Mouse (Mus musculus) cerebellum, adult 9-10 months (tissue): Measurements from ENCODE around the gene Borcs6.
A peak's percentile ranks its signal among the peaks of the same experiment; 100 is the strongest.

Source experiments
- DNase-seq: peaks from one replicate; pipeline ENCODE4 v3.0.0; 2022

Gene Borcs6

DNA sequence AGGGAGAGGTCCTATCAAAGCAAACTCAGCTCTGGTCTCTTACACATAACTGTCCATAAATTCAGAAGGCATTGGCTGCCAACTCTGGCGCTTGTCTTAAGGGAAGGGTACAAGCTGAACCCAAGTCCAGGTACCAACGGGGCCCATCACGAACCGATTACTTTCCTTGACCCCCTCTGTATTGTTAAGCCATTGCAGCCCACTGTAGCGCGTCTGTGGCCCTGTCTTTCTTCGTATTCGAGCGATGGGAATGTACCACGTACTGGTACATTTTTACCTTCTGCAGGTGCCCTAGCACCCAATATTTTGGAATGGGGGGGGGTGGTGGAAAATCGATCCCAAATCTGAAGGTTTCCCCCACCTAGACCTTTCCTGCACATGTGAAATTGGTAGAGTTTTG, 12.7 kb downstream of the Borcs6 start:
- peak; percentile 65 for DNase-seq

DNA sequence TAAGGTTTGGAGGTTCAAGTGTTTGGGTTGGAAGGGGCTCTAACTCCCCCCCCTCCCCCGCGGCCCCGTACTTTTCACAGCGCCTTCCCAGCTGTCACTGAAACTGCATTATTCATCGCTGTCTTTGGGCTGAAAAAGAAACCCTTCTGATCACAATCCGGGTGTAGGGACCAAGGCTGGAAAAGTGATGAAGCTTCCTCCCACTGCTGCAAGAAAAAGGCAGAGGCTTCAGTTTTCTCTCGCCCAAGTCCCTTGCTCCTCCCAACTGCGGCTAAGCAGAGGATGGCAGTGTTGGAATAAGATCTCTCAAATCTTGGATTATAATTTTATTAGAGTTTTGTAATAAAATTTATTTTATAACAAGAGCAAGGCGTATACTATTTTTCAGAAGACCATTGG, 13.1 kb downstream of the Borcs6 start:
- DNase-seq, result no peak

DNA sequence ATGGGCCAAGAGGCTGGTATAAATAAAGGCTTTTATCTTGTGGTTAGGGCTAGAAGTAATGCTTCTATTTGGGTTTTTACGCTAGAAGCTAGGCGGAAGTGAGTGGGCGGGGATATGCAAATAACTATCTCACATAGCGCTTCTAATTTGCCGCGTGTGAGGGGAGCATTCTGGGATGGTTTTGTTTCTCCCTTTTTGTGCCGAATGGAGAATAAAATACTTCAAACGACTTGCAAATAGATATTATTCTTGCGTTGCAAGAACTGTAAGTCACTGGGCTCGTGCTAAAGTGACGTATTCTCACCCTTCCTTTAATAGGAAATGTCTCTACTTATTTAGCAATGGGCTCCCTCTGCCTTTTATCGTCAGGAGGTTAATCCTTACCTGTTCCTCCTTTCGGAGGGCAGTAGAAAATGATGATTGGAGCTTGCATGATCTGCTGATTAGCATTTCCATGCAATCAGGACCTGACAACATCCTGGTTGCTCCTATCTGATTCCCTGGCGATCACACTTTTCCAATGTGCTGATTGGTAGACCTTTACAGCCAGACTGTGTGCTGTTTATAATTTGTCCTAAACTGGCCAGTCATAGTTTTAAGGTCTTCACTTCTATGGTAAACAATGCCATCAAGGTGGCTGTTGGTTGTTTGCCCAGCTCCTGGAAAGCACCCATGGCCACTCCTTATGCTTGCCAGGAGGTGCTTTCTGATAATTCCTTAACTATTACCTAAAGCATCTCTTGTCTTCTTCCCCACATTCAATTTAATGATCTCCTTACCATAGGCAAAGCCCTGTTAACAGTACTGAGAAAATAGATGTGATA, 13.8 kb downstream of the Borcs6 start:
- DNase-seq, result peak; percentile 97

DNA sequence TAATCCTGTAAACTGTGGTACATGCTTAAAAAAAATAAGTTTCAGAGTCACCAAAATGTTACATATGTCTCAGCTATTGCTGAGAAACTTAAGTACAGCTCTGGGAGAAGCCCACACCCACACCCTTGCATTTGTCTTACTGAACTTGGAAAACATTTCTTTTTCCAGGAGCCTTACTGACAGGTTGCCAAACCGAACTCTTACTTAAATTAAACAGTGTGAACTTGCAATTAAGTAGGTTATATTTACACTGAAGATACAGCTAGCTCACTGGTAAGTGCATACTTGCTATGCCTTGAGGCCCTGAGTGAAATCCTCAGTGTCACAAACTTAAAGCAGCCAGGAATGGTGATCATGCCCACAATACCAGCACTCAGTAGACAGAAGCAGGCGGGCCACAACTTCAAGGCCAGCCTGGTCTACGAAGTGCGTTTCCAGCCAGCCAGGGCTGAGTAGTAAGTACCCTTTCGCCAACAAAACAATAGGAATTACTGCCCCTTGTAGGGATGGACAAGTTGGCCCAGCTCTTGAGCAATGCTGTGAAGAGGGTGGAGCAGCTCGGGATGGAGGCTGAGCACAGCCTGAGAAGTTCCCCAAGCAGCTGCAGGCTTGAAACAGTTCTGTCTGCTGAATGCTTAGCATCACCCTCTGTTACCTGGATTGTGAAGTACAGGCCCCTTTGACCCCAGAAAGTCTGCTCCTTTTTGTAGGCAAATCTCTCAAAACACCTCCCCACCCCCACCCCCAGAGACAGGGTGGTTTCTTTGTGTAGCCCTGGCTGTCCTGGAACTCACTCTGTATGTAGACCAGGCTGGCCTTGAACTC, 14.6 kb downstream of the Borcs6 start:
- peak; percentile 55 for DNase-seq

DNA sequence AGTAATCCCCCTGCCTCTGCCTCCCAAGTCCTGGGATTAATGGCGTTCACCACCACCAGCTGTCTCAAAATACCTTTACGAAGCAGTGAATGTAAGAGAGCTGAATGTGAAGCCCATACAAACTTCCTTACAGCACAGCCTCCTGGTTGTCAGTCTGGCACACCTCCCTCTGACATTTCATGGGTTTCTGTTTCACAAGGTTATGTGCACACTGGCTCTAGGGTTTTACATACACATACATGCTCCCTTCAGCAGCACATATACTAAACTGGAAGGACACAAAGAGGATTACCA, 15.2 kb downstream of the Borcs6 start:
- no peak for DNase-seq

DNA sequence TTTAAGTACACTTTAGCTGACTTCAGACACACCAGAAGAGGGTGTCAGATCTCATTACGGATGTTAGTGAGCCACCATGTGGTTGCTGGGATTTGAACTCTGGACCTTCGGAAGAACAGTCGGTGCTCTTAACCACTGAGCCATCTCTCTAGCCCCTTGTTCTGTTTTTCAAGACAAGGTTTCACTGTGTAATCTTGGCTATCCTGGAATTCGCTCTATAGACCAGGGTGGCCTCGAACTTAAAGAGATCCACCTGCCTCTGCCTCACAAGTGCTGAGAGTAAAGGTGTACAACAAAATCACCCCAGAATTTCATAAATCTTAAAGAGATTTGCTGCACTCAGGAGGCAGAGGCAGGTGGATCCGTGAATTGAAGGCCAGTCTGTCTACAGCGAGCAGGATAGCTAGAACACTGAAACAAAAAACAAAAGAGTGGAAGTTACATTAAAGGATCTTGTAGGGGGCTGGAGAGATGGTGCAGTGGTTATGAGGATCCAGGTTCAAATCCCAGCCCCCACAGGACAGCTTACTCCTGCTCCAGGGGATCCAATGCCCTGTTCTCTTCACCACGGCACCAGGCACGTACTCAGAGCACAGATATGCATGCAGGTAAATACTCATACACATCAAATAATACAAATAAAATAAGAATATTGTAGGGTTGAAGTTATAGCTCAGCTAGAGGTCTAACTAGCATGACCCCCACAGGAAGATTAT, 16.4 kb downstream of the Borcs6 start:
- DNase-seq, result no peak

DNA sequence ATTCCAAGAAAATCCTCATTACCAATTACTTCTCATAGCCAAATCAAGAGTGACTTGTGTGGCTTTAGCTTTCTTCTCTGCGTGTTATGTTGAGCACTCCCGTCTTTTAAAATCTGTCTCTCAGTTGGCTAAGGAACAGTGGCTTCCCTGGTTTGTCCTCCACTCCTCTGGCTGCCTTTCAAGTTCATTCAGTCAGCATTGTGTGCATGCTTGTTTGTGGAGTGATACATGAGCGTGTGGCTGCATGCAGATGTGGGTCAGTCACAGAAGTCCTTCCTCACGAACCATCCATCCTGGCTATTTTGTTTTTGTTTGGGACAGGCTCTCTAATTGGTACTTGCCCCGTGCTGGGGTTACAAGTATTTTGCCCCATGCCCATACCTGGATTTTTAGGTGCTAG, 17.1 kb downstream of the Borcs6 start:
- DNase-seq, result no peak

DNA sequence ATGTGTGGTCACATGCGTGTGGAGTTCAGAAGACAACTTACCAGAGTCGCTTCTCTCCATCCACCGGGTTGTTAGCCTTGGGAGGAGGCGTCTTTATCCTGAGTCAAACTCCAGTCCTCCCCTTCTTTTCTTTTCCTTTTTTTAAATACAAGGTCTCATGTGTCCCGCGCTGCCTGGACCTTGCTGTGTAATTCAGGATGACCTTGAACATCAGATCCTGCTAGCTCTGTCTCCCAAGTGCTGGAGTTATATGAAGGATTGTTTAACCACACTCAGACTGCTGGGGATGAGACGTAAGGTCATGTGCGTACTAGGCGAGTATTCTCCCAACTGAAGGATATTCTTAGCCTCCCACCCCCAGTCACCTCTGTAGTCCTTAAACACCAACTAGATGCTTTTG, 17.8 kb downstream of the Borcs6 start:
- DNase-seq, result no peak

DNA sequence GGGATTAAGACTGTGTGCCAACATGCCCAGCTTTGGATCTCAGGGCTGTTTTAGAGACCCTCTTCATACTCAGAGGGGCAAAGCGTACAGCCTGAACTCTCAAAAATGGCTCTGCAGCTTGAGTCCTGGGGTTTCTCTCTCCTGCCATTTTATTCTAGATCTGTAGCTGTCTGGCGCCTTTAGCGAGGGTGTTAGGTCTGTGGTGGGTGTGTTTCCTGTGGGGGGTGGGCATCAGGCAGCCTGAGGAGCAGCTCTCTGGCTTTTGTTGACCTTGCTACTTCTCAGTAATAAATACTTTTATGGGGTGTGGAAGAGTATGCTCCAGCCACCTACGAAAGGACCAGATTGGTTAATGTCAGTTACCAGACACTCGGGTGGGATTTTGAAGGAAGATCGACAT, 18.5 kb downstream of the Borcs6 start:
- DNase-seq, result no peak

DNA sequence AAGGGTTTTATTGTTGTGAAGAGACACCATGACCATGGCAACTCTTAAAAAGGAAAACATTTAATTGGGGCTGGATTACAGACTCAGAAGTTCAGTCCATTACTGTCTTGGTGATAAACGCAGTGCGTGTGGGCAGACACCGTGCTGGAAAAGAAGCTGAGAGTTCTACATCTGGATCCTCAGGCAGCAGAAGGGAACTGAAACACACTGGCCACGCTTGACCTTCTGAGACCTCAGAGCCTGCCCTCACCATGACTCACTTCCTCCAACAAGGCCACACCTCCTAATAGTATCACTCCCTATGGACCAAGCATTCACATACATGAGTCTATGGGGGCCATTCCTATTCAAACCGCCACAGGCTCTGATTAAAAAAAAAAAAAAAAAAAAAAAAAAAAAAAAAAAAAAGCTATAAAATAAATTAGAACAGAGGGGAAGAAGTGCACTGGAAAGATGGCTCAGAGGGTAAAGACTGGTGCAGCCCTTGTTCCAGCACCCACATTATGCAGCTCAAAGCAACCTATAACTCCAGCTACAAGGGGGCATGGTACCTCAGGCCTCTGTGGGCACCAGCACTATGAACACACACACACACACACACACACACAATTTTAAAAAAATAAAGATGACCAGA, 19.4 kb downstream of the Borcs6 start:
- no peak for DNase-seq

DNA sequence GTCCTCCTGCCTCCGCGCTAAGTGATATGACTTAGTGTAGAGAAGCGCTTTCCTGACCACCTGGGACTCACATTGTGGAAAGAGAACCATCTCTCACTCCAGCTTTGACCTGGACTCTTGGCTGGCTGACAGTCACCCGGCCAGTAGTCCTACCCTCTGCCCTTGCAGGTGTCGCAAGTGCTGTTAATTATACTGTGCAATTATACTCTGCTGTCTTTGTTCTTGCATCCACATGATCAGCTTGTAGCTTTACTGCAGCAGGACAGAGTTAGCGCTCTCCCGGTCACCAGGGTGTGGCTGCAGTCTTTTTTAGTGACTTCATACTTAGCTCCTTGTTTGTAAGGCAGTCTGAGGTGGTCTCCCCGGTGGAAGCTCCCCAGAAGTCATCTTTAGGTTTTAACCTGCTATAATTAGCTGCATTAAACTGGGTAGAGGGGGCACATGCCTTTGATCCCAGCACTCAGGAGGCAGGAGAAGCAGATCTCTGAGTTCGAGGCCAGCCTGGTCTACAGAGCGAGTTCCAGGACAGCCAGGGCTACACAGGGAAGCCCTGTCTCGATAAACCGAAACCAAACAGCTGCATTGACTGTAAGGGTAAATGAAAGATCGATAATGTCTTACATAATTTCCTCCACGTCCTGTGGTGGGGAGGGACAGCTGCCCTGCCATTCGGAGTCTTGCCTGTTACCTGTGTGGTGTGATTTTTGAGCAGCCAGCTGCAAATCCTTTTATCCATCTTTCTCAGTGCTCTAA, 20.8 kb downstream of the Borcs6 start:
- no peak for DNase-seq

DNA sequence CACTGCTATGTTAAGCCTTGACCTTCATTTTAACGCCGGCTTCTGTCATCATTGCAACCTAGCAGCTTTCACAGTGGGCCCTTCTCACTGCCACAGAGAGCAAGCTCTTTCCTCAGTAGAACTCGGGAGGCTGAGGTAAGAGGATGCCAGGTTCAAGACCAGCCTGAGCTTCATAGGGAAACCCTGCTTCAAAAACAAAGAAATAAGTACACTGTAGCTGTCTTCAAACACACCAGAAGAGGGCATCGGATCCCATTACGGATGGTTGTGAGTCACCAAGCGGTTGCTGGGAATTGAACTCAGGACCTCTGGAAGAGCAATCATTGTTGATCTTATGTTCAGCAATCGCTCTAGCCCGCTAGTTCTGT, 21.3 kb downstream of the Borcs6 start:
- no peak for DNase-seq

DNA sequence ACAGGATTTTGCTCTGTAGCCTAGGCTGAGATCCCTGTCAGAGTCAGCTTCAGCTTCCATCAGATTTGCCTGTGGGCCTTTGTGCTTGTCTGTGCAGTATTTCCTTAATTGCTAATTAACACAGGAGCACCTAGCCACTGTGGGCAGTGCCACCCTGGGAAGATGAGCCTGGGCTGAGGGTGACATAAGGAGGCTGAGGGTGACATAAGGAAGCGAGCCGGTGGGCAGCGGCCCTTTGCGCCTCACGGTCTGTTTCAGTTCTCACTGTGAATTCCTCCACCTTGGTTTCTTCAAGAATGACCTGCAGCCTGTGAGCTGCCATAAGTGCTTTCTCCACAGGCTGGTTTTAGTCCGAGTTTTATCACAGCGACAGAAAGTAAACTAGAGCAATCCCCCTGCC, 22.1 kb downstream of the Borcs6 start:
- no peak for DNase-seq

DNA sequence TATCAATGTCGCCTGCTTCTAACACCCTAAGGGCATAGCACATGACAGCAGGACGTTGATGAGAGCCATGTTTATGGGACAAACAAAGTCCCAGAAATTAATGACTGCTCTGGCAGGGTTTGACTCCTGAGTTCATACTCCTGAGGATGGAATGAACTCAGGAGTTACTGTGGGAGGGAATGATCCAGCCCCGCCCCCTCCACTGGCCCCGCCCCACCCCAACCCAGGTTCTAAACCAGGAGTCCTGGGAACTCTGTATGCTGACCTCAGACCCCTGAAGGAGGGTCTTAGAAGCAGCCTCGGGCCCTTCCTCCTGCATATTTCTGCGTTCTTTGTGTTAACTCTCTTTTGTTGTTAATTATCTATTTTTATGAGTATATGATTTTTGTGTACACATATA, 26.1 kb downstream of the Borcs6 start:
- DNase-seq, result peak; percentile 35

DNA sequence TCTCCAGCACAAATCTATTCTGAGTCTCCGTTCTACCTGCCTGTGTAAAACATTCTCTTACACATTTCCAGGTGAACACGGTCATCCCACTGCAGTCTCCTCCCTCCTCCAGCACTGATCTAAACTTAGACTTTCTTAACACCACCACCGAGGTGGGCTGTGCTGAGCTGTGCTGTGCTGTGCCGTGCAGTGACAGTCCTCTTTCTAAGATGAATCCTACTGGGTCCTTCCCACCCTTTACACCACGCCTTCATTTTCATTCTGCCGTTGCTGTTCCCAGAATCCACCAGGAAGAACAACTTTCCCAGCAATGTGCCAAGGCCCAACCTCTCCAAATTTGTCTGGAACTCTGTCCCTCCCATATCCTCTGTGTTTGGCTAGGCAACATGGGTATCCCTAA, 26.9 kb downstream of the Borcs6 start:
- peak; percentile 51 for DNase-seq

DNA sequence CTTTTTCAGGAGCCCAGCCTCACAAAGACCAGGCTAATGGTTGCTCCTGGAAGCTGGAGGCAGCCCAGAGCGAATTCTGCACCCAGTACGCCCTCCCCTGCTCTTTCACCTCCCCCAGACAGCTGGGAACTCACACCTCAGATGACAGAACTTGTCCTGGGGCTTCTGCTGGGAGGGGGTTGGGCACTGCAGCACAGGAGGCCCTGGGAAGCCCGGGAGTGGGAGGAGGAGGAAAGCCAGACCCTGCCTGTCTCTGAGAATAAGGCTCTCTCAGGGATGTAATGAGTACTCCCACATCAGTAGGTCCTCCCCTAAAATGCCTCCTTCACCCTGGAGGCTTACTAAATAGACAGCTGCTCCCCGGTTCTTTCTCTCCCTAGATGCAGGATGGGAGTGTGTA, 27.6 kb downstream of the Borcs6 start:
- peak; percentile 45 for DNase-seq

DNA sequence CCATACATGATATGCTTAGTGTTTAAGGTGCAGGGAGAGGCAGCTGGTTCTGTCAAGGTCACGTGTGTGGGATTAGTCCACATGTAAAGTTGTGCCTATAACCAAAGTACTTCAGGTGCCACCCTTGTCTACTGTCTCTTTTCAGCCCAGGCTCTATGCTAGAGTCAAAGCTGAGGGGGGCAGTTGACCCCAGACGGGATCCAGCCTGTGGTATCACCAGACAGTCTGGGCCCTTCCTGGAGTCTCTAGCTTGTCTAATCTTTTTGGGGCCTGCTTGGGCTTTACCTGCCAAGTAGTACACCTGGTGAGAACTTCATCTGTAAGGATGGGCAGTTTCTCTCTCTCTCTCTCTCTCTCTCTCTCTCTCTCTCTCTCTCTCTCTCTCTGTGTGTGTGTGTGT, 28.1 kb downstream of the Borcs6 start:
- no peak for DNase-seq

DNA sequence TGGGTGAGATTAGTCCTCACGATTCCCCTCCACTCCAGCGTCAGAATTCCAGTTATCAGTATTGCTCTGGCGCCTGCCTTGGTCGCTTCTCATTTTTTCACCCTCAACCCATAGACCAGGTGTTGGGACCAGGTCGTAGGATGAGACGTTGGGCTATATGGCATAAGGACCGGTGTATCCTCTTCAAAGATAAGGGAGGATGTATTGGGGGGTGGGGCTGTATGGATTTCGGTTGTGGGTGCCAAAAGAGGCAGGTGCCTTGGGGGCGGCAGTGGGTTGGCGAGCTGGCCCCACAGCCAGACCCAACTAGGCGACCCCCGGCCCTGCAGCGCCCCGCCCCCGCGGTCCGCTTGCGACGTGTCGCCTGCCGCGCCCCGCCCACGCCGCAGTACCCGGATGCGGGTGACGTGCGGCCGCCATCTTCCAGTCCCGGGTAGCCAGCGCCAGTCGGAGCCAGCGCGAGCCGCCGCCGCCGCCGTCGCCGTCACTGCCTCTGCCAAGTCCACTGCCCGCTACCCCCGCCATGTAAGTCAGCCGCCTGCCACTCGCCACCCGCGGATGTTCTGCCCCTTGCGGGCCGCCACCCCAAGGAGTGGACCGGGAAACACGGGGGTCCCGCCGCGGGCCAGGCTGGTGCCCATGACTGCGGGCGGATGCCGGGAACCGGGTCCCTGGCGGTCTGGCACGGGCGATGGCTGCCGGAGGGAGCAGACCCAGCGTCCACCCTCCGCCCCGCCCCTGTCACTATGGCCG, 28.8 kb downstream of the Borcs6 start, which contains the start of gene Vamp2:
TSS of gene Vamp2 (plus strand) at position 388 of the 753 bp plus-strand sequence.
- DNase-seq, result peak; percentile 93

DNA sequence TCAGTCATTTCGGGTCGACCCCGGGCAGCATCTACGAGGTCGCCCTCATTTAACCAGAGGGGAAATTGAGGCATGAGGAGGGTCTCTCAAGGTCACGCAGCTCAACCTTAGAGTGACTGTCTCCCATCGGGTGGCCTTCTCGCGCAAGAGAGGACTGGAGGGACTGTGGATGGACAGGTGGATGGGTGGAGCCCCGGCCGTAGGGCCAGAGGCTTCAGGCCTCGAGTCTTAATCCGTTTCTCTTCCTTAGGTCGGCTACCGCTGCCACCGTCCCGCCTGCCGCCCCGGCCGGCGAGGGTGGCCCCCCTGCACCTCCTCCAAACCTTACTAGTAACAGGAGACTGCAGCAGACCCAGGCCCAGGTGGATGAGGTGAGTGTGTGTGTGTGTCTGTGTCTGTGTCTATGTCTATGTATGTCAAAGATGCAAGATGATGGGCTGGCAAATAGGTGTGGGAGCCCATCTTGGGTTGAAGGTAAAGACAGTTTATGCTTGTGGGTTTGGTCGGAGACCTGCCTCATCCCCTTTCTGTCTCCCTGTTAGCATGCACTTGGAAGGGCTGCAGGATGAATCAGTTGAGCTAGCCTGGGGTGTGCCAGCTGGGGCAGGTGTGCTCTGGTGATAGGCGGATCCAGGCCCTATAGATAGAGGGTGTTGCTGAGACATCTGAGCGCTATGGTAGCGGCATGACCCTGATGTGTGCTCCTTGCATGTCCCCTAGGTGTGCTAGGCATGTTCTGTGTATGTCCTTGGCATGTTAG, 29.5 kb downstream of the Borcs6 start:
- DNase-seq, result peak; percentile 62

DNA sequence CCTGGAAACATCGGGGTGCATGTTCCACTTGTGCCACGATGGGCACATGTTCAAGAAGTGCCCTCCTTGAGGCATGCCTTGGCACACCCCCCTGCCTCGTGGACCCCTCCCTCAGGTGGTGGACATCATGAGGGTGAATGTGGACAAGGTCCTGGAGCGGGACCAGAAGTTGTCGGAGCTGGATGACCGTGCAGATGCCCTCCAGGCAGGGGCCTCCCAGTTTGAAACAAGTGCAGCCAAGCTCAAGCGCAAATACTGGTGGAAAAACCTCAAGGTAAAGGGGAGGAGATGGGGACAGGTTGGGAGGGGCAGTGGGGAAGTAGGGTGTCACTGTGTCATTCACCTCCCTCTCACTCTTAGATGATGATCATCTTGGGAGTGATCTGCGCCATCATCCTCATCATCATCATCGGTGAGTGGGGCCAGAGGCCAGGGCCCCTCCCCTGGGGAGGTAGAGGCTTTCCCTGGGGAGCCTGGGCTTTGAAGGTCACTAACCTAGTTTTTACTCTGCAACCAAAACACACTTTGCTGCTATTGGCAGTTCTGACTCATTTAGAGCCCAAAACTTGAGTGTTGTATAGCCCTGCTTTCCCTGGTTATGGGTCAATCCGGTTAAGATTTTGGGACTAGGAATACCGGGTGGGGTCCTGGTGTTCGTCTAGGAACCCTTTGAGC, 30.2 kb downstream of the Borcs6 start:
- peak; percentile 77 for DNase-seq
